Mouse (Mus musculus) forebrain, embryonic 14.5 days (tissue): Measurements from ENCODE around the gene Aldh1l1. TPM values are rescaled to one million over a fixed set of nuclear protein-coding genes. Genes with fewer than 3 reads are reported as not detected.

Experiments used
- ATAC-seq: fragments of 200-750 bp; cut with Nextera tagmentation; 2 replicates; pipeline ENCODE4 v1.8.0; 2017; ENCODE audit warnings: mild to moderate bottlenecking, moderate library complexity
- DNase-seq: peaks from one replicate; pipeline ENCODE4 v3.0.0-alpha.2; 2015; ENCODE audit warnings: low spot score
- H3K27ac ChIP-seq: fragments of 300-500 bp; sonication (generic); 2 replicates; pipeline ENCODE4 v1.5.1; 2014; ENCODE audit warnings: low read depth, mild to moderate bottlenecking, control low read depth, low read length, moderate library complexity
- H3K27me3 ChIP-seq: fragments of 300-500 bp; sonication (generic); replicated peaks from 2 replicates; pipeline ENCODE4 v1.6.1; 2014; ENCODE audit warnings: low read length, control low read depth, mixed read lengths; ENCODE audit not compliant: control insufficient read depth, insufficient read depth
- H3K36me3 ChIP-seq: fragments of 300-500 bp; sonication (generic); 2 replicates; pipeline ENCODE4 v1.6.1; 2014; ENCODE audit warnings: low read length, control low read depth; ENCODE audit not compliant: control insufficient read depth, insufficient read depth
- H3K4me1 ChIP-seq: fragments of 300-500 bp; sonication (generic); 2 replicates; pipeline ENCODE4 v1.6.1; 2014; ENCODE audit warnings: antibody characterized with exemption, low read length, control low read depth; ENCODE audit not compliant: control insufficient read depth, insufficient read depth
- H3K4me2 ChIP-seq: fragments of 300-500 bp; sonication (generic); 2 replicates; pipeline ENCODE4 v1.6.1; 2014; ENCODE audit warnings: mild to moderate bottlenecking, control low read depth, low read length
- H3K4me3 ChIP-seq: fragments of 300-500 bp; sonication (generic); 2 replicates; pipeline ENCODE4 v1.5.1; 2014; ENCODE audit warnings: low read depth, low read length, control low read depth
- H3K9ac ChIP-seq: fragments of 300-500 bp; sonication (generic); 2 replicates; pipeline ENCODE4 v1.6.1; 2014; ENCODE audit warnings: mild to moderate bottlenecking, low read length, control low read depth, moderate library complexity
- H3K9me3 ChIP-seq: fragments of 300-500 bp; sonication (generic); replicated peaks from 2 replicates; pipeline ENCODE4 v1.6.1; 2016; ENCODE audit warnings: low read length, control low read depth, mixed read lengths; ENCODE audit not compliant: control insufficient read depth
- WGBS: fragments of 180-500 bp; shearing (Covaris S2); extraction: QIAGEN DNeasy Blood & Tissue Kit; methylation state at CpG from one replicate; pipeline ENCODE4 v1.1.7; 2014; 5-methylcytosine and 5-hydroxymethylcytosine counted together
- polyA plus RNA-seq: library from polyadenylated mRNA; unstranded; fragments of >200 nt; fragmentation: Nextera tagmentation; extraction: Ambion mirVana; gene quantifications from 2 replicates; pipeline ENCODE4 v1.2.1, GENCODE M21; 2014

Gene Aldh1l1
- polyA plus RNA-seq, 1 experiment from 2014 or later, result 15.8 TPM

DNA sequence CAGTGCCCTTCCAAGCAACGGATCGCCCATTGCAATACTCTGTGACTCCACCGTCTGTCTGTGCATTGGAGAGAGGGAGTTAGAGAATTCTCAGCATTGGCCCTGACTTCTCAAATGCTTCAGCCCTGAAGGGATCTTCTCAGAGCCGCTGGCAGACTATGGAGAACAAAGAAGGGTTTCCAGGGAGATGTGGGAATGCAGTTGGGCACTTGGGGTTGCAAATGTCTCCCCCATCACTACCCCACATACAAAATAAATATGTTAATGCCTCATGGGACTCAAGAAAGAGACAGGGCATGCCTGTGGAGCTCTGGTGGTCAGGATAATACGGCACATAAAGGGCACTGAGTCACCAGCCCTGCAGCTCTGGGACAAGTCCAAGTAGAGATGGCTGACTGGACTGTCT, 55.1 kb downstream of the Aldh1l1 start:
- Histone ChIP-seq H3K9me3 (no peaks in the 10 kb centered on the region), H3K4me2 (no peak overlapping the region), H3K27me3 (no peaks in the 10 kb centered on the region), H3K36me3 (no peaks in the 10 kb centered on the region), H3K9ac (no peak overlapping the region), H3K27ac (peak overlapping the region; percentile 74; the same call in 1 of the 2 replicates), H3K4me3 (no peak overlapping the region), H3K4me1 (0 out of 2 replicates have a peak, but pooled peaks cover 4% of the 10 kb centered on the region)
- ATAC-seq (peak; percentile 72), DNase-seq (peak; percentile 51)
- 27% methylated on average over 5 of the region's 5 CpGs for WGBS

- no peaks in the 10 kb centered on the region for H3K36me3 ChIP-seq
- H3K4me2 ChIP-seq, result no peak overlapping the region
- DNase-seq, result no peak
- H3K9me3 ChIP-seq, result no peaks in the 10 kb centered on the region
- 59% methylated on average over 2 of the region's 2 CpGs for WGBS
- H3K9ac ChIP-seq, result no peak overlapping the region
- no peak overlapping the region for H3K27ac ChIP-seq
- 0 out of 2 replicates have a peak, but pooled peaks cover 4% of the 10 kb centered on the region for H3K4me1 ChIP-seq
- H3K27me3 ChIP-seq, result no peaks in the 10 kb centered on the region
- ATAC-seq, result no peak
- no peak overlapping the region for H3K4me3 ChIP-seq
These were observed 58.2 kb downstream of the Aldh1l1 start for GRCm38 (mm10) chr6:90544433-90544832.

DNA sequence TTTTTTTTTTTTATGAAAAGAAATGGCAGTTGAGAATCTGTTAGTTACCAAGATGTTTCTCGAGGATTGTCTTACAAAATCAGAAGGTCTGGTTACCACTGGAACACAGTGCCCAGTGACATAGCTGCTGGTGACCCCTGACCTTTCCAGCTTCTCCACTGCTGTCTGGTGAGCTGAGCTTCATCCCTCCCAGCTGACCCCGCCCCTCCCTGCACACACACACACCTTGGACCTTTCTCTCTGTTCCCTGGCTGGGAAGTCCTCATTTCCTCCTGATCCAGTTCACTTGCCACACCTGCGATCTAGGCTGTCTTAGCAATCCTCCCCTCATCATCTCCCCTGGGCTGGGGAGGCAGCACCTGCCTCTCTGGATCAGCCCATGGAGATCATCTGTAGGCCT, 60.0 kb downstream of the Aldh1l1 start:
- WGBS, result 77% methylated on average over 3 of the region's 3 CpGs
- Histone ChIP-seq H3K36me3 (no peaks in the 10 kb centered on the region), H3K27me3 (no peaks in the 10 kb centered on the region), H3K9me3 (no peaks in the 10 kb centered on the region), H3K4me1 (0 out of 2 replicates have a peak, but pooled peaks cover 4% of the 10 kb centered on the region), H3K27ac (no peak overlapping the region), H3K4me3 (no peak overlapping the region), H3K4me2 (no peak overlapping the region), H3K9ac (no peak overlapping the region)
- DNase-seq (no peak), ATAC-seq (no peak)

DNA sequence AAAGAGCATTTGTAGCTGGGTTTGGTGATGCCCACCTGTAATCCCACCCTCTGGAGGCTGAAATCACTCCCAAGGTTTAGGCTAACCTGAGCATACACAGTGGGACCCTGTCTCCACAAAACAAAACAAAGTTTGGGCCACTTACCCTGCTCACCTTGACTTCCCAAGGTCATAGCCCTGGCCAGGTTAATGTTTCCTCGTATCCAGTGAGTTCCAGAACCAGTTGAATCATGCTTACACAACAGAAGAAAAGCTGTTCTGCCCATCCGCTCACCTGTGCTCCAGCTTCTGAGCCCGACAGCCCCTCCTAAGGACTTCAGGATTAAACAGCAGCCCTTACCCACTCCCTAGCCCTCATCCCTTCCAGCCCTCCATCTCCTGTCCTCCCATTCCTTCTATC, 60.8 kb downstream of the Aldh1l1 start:
- ATAC-seq, result no peak
- Histone ChIP-seq H3K4me1 (no peaks in the 10 kb centered on the region), H3K4me3 (no peak overlapping the region), H3K9me3 (no peaks in the 10 kb centered on the region), H3K9ac (no peak overlapping the region), H3K27ac (no peak overlapping the region), H3K27me3 (no peaks in the 10 kb centered on the region), H3K4me2 (no peak overlapping the region), H3K36me3 (no peaks in the 10 kb centered on the region)
- no peak for DNase-seq
- 77% methylated on average over 3 of the region's 3 CpGs for WGBS

GRCm38 (mm10) chr6:90550161-90550912, 64.1 kb downstream of the Aldh1l1 start:
- no peaks in the 10 kb centered on the region for H3K9me3 ChIP-seq
- ATAC-seq (peak; percentile 85), DNase-seq (peak; percentile 44)
- no peak overlapping the region for H3K9ac ChIP-seq
- no peak overlapping the region for H3K4me3 ChIP-seq
- WGBS, result 13% methylated on average over 25 of the region's 25 CpGs
- peak overlapping the region; percentile 20; the same call in 1 of the 2 replicates for H3K4me2 ChIP-seq
- H3K27ac ChIP-seq, result no peak overlapping the region
- H3K36me3 ChIP-seq, result no peaks in the 10 kb centered on the region
- H3K27me3 ChIP-seq, result no peaks in the 10 kb centered on the region
- no peaks in the 10 kb centered on the region for H3K4me1 ChIP-seq

DNA sequence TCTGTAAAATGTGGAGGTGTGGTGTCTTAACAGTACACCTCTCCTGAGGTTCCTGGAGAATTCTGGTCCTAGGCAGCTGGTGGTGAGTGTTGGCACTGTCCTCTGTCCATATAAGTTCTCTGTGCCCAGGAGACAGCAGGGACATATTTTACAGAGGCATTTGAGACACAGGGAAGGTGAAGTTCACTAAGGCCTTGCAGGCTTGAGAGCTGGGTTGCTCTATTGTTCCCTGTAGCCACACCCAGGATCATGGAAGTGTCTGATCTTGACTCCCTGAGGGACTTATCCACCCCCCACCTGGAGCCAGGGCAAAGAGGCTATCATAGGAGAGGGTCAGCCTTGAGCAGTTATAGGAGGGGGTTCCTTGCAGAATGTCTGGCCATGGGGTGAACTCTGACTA, 65.0 kb downstream of the Aldh1l1 start:
- no peaks in the 10 kb centered on the region for H3K4me1 ChIP-seq
- no peak for DNase-seq
- H3K4me3 ChIP-seq, result no peak overlapping the region
- H3K27me3 ChIP-seq, result no peaks in the 10 kb centered on the region
- H3K9ac ChIP-seq, result no peak overlapping the region
- no peaks in the 10 kb centered on the region for H3K9me3 ChIP-seq
- H3K36me3 ChIP-seq, result no peaks in the 10 kb centered on the region
- H3K27ac ChIP-seq, result no peak overlapping the region
- ATAC-seq, result no peak
- peak overlapping the region; percentile 20; the same call in 1 of the 2 replicates for H3K4me2 ChIP-seq

- no peaks in the 10 kb centered on the region for H3K36me3 ChIP-seq
- no peaks in the 10 kb centered on the region for H3K27me3 ChIP-seq
- DNase-seq (no peak), ATAC-seq (no peak)
- no peak overlapping the region for H3K27ac ChIP-seq
- no peak overlapping the region for H3K9ac ChIP-seq
- H3K4me2 ChIP-seq, result no peak overlapping the region
- H3K4me3 ChIP-seq, result no peak overlapping the region
- H3K4me1 ChIP-seq, result no peaks in the 10 kb centered on the region
- H3K9me3 ChIP-seq, result no peaks in the 10 kb centered on the region
These were observed 67.0 kb downstream of the Aldh1l1 start for GRCm38 (mm10) chr6:90553197-90553596.

GRCm38 (mm10) chr6:90553682-90554081, 67.5 kb downstream of the Aldh1l1 start:
- 93% methylated on average over 5 of the region's 5 CpGs for WGBS
- H3K4me2 ChIP-seq, result no peak overlapping the region
- H3K27me3 ChIP-seq, result no peaks in the 10 kb centered on the region
- no peak overlapping the region for H3K4me3 ChIP-seq
- no peaks in the 10 kb centered on the region for H3K36me3 ChIP-seq
- no peak overlapping the region for H3K27ac ChIP-seq
- no peaks in the 10 kb centered on the region for H3K4me1 ChIP-seq
- no peaks in the 10 kb centered on the region for H3K9me3 ChIP-seq
- no peak for DNase-seq
- no peak overlapping the region for H3K9ac ChIP-seq
- no peak for ATAC-seq

GRCm38 (mm10) chr6:90556534-90557058, 70.4 kb downstream of the Aldh1l1 start:
- WGBS, result 66% methylated on average over 2 of the region's 2 CpGs
- no peak for ATAC-seq

More at GRCm38 (mm10) chr6:90556534-90557058, 70.4 kb downstream of the Aldh1l1 start:
- no peaks in the 10 kb centered on the region for H3K9me3 ChIP-seq
- no peak overlapping the region for H3K9ac ChIP-seq
- H3K4me3 ChIP-seq, result no peak overlapping the region
- DNase-seq, result no peak
- H3K27ac ChIP-seq, result no peak overlapping the region
- H3K4me1 ChIP-seq, result peaks cover 3% of the 10 kb centered on the region; the same call in 1 of the 2 replicates
- no peaks in the 10 kb centered on the region for H3K27me3 ChIP-seq
- H3K36me3 ChIP-seq, result no peaks in the 10 kb centered on the region
- no peak overlapping the region for H3K4me2 ChIP-seq
